Mouse (Mus musculus) urinary bladder, postnatal 14 days (tissue): ENCODE data around the gene Prdm15.

Experiments
- DNase-seq: peaks from one replicate; pipeline ENCODE4 v3.0.0; 2021; ENCODE audit warnings: low spot score

Prdm15 gene

DNA sequence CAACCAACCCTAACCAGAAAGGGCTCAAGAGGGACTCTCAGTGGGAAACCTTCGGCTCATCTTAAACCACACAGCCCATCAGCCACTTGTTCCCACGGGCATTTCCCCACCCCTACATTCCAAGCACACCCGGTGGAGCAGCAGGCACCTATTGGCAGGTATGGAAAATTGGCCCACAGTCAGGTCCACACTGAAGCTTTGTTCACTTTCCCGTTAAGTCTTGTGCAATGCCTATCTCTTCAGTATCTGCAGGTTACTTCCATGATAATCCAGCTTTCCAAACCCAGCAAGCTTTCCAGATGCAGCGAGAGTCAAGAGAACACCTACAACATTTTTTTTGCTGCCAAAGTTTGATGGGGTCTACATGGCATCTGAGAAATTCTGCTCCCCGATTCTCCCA lies 103.2 kb downstream of the Prdm15 start:
- no peak for DNase-seq
